In genomic region chr7:19579751-19580150, GRCm38 (mm10) we compare ENCODE assay signal across 27 mouse cellular contexts. TPM values are rescaled to one million over a fixed set of nuclear protein-coding genes. Genes with fewer than 3 reads are reported as not detected.
DNase-seq lines count a peak whose midpoint lies in the region; ATAC-seq and TF ChIP-seq lines count a peak whose summit lies in the region.
"Had no signal": no experiment of that assay in that cellular context is flagged by ENCODE, and none has a peak within 500 bp of the region (broad histone marks: within the 10 kb centered on the region; RNA-seq: fewer than 3 reads in every experiment).

No protein-coding gene starts in this region.

- no peak for DNase-seq in hindbrain, embryonic 11.5 days (ENCODE audit: low spot score)
- no peak for DNase-seq in midbrain, embryonic 10.5 days (ENCODE audit: low spot score)
- no peak for DNase-seq in stomach, postnatal 0 days (ENCODE audit: low spot score)
- no peak for DNase-seq in kidney, adult 8-10 months
- DNase-seq: adrenal gland, postnatal 10 days; B cell, adult 2 months; cerebellum, adult 11 months; cerebellum, postnatal 10 days; gastrocnemius, postnatal 14 days; heart, postnatal 10 days; kidney, postnatal 25 days; spleen, adult 18-20 months; thymus, adult 18-20 months; thymus, postnatal 25 days had no signal

- TF ChIP-seq POLR2A in bone marrow, adult 2 months (IDR thresholded peaks at IDR 0.05; ENCODE audit: borderline replicate concordance, control insufficient read depth, low read depth, low read length), result no peak

- H3K36me3 ChIP-seq in hindbrain, embryonic 11.5 days (ENCODE audit: control insufficient read depth, insufficient read depth, low read length), result peaks cover 19% of the 10 kb centered on the region
- H3K36me3 ChIP-seq in hindbrain, embryonic 13.5 days, result peaks cover 53% of the 10 kb centered on the region
- H3K36me3 ChIP-seq in midbrain, embryonic 15.5 days (replicated peaks), result peaks cover 34% of the 10 kb centered on the region
- H3K36me3 ChIP-seq in midbrain, embryonic 10.5 days, result peaks cover 53% of the 10 kb centered on the region
- H3K36me3 ChIP-seq in stomach, postnatal 0 days (ENCODE audit: control insufficient read depth, insufficient read depth, low read length), result peaks cover 14% of the 10 kb centered on the region

- no peaks in the 10 kb centered on the region for H3K9me3 ChIP-seq in hindbrain, embryonic 11.5 days (ENCODE audit: control insufficient read depth, low read length)
- no peaks in the 10 kb centered on the region for H3K9me3 ChIP-seq in hindbrain, embryonic 13.5 days
- H3K9me3 ChIP-seq in midbrain, embryonic 15.5 days, result no peaks in the 10 kb centered on the region
- no peaks in the 10 kb centered on the region for H3K9me3 ChIP-seq in midbrain, embryonic 10.5 days (replicated peaks)
- no peaks in the 10 kb centered on the region for H3K9me3 ChIP-seq in stomach, postnatal 0 days (ENCODE audit: control insufficient read depth, low read length)
- H3K9me3 ChIP-seq: embryonic facial prominence, embryonic 15.5 days; forebrain, embryonic 12.5 days; heart, embryonic 13.5 days; limb, embryonic 13.5 days; lung, embryonic 15.5 days; megakaryocyte, embryonic 14.5 days had no signal

- TF ChIP-seq EP300 in stomach, postnatal 0 days (optimal IDR thresholded peaks at IDR 0.05), result no peak

- WGBS in hindbrain, embryonic 11.5 days, result 84% methylated on average over 10 of the region's 10 CpGs
- WGBS in hindbrain, embryonic 13.5 days, result 81% methylated on average over 10 of the region's 10 CpGs
- WGBS in midbrain, embryonic 15.5 days, result 84% methylated on average over 10 of the region's 10 CpGs
- WGBS in midbrain, embryonic 10.5 days, result 82% methylated on average over 10 of the region's 10 CpGs
- WGBS in bone marrow, adult 2 months, result 91% methylated on average over 10 of the region's 10 CpGs
- WGBS in stomach, postnatal 0 days, result 87% methylated on average over 10 of the region's 10 CpGs

- no peak for ATAC-seq in hindbrain, embryonic 11.5 days (ENCODE audit: low FRiP score)
- ATAC-seq in hindbrain, embryonic 13.5 days (ENCODE audit: low FRiP score), result no peak
- 0 out of 2 replicates have a peak, but pooled peaks have one; percentile 12 for ATAC-seq in midbrain, embryonic 15.5 days (replicated peaks)
- ATAC-seq in stomach, postnatal 0 days (ENCODE audit: low FRiP score, low TSS enrichment), result no peak
- ATAC-seq: intestine, embryonic 16.5 days; midbrain, embryonic 16.5 days; Patski had no signal

- peaks cover 40% of the 10 kb centered on the region for H3K27me3 ChIP-seq in hindbrain, embryonic 11.5 days (ENCODE audit: control insufficient read depth, insufficient read depth, low read length)
- peaks cover 65% of the 10 kb centered on the region for H3K27me3 ChIP-seq in hindbrain, embryonic 13.5 days
- peaks cover 45% of the 10 kb centered on the region for H3K27me3 ChIP-seq in midbrain, embryonic 15.5 days (replicated peaks)
- peaks cover 61% of the 10 kb centered on the region for H3K27me3 ChIP-seq in midbrain, embryonic 10.5 days (ENCODE audit: low read depth, poor library complexity, severe bottlenecking)
- H3K27me3 ChIP-seq in stomach, postnatal 0 days (ENCODE audit: control insufficient read depth, insufficient read depth, low read length), result no peaks in the 10 kb centered on the region
- H3K27me3 ChIP-seq: megakaryocyte, embryonic 14.5 days; Patski had no signal

- no peak overlapping the region for H3K4me3 ChIP-seq in hindbrain, embryonic 11.5 days (ENCODE audit: low read depth, low read length)
- H3K4me3 ChIP-seq in hindbrain, embryonic 13.5 days, result no peak overlapping the region
- no peak overlapping the region for H3K4me3 ChIP-seq in midbrain, embryonic 15.5 days
- H3K4me3 ChIP-seq in midbrain, embryonic 10.5 days, result no peak overlapping the region
- no peak overlapping the region for H3K4me3 ChIP-seq in bone marrow, adult 2 months (replicated peaks; ENCODE audit: control insufficient read depth, low read depth, low read length)
- H3K4me3 ChIP-seq in stomach, postnatal 0 days (ENCODE audit: low read depth, low read length), result no peak overlapping the region
- H3K4me3 ChIP-seq: embryonic facial prominence, embryonic 15.5 days; forebrain, embryonic 12.5 days; heart, embryonic 13.5 days; limb, embryonic 13.5 days; lung, embryonic 15.5 days; megakaryocyte, embryonic 14.5 days had no signal

- H3K27ac ChIP-seq in hindbrain, embryonic 11.5 days (ENCODE audit: low read depth, low read length), result peak overlapping the region; percentile 10; the same call in 1 of the 2 replicates
- H3K27ac ChIP-seq in hindbrain, embryonic 13.5 days, result no peak overlapping the region
- H3K27ac ChIP-seq in midbrain, embryonic 15.5 days, result no peak overlapping the region
- H3K27ac ChIP-seq in midbrain, embryonic 10.5 days (replicated peaks), result no peak overlapping the region
- H3K27ac ChIP-seq in bone marrow, adult 2 months (ENCODE audit: control insufficient read depth, insufficient read depth, low read depth, low read length, poor library complexity), result peak overlapping the region; percentile 7; the same call in 1 of the 2 replicates
- H3K27ac ChIP-seq in stomach, postnatal 0 days (replicated peaks), result peak overlapping the region; percentile 61
- H3K27ac ChIP-seq: embryonic facial prominence, embryonic 15.5 days; forebrain, embryonic 12.5 days; heart, embryonic 13.5 days; limb, embryonic 13.5 days; lung, embryonic 15.5 days had no signal

- H3K4me1 ChIP-seq in hindbrain, embryonic 11.5 days (replicated peaks; ENCODE audit: control insufficient read depth, insufficient read depth, low read length), result peaks cover 10% of the 10 kb centered on the region; the same call in 1 of the 2 replicates
- H3K4me1 ChIP-seq in hindbrain, embryonic 13.5 days (replicated peaks), result peaks cover 11% of the 10 kb centered on the region
- H3K4me1 ChIP-seq in midbrain, embryonic 15.5 days, result peaks cover 9% of the 10 kb centered on the region
- H3K4me1 ChIP-seq in midbrain, embryonic 10.5 days, result peaks cover 15% of the 10 kb centered on the region
- H3K4me1 ChIP-seq in bone marrow, adult 2 months (ENCODE audit: control insufficient read depth, insufficient read depth, low read length), result peaks cover 2% of the 10 kb centered on the region
- peaks cover 7% of the 10 kb centered on the region for H3K4me1 ChIP-seq in stomach, postnatal 0 days (replicated peaks; ENCODE audit: control insufficient read depth, insufficient read depth)

- no peak overlapping the region for H3K4me2 ChIP-seq in hindbrain, embryonic 11.5 days (replicated peaks; ENCODE audit: low read depth, low read length)
- no peak overlapping the region for H3K4me2 ChIP-seq in hindbrain, embryonic 13.5 days
- H3K4me2 ChIP-seq in midbrain, embryonic 15.5 days, result no peak overlapping the region
- no peak overlapping the region for H3K4me2 ChIP-seq in stomach, postnatal 0 days (replicated peaks; ENCODE audit: low read depth)
- H3K4me2 ChIP-seq: embryonic facial prominence, embryonic 15.5 days; forebrain, embryonic 12.5 days; heart, embryonic 13.5 days; limb, embryonic 13.5 days; liver, embryonic 11.5 days; lung, embryonic 15.5 days had no signal

- no peak overlapping the region for H3K9ac ChIP-seq in hindbrain, embryonic 11.5 days (ENCODE audit: low read depth, low read length)
- no peak overlapping the region for H3K9ac ChIP-seq in hindbrain, embryonic 13.5 days
- H3K9ac ChIP-seq in midbrain, embryonic 15.5 days, result no peak overlapping the region
- H3K9ac ChIP-seq in stomach, postnatal 0 days (ENCODE audit: low read length), result no peak overlapping the region
- H3K9ac ChIP-seq: embryonic facial prominence, embryonic 15.5 days; forebrain, embryonic 12.5 days; heart, embryonic 13.5 days; limb, embryonic 13.5 days; lung, embryonic 15.5 days had no signal

- no peak for TF ChIP-seq CTCF in bone marrow, adult 2 months (IDR thresholded peaks at IDR 0.05; ENCODE audit: control insufficient read depth, insufficient read depth, low read length)
- TF ChIP-seq CTCF in stomach, postnatal 0 days (IDR thresholded peaks at IDR 0.05; ENCODE audit: low read depth), result no peak

RNA-seq across cellular contexts. Expression of gene Gemin7, which starts 2.4 kb away (rescaled TPM):
- polyA plus RNA-seq in hindbrain, embryonic 11.5 days (2014; fragmentation: Nextera tagmentation; extraction: Ambion mirVana), result 161 and 173 TPM in 2 replicates
- 139 and 144 TPM in 2 replicates for polyA plus RNA-seq in hindbrain, embryonic 13.5 days (2015; fragmentation: Nextera tagmentation; extraction: Ambion mirVana)
- polyA plus RNA-seq in midbrain, embryonic 15.5 days (2015; fragmentation: Nextera tagmentation; extraction: Ambion mirVana), result 142 and 155 TPM in 2 replicates
- 177 TPM in 2 replicates for polyA plus RNA-seq in midbrain, embryonic 10.5 days (2016; fragmentation: Nextera tagmentation; extraction: Ambion mirVana)
- polyA plus RNA-seq in bone marrow, adult 2 months (2011; ENCODE audit: insufficient read depth, insufficient read length, low replicate concordance, missing spikeins), result 52.9 and 74.3 TPM in 2 replicates
- 108 and 114 TPM in 2 replicates for polyA plus RNA-seq in stomach, postnatal 0 days (2015; fragmentation: Nextera tagmentation; extraction: Ambion mirVana)

RNA-seq across cellular contexts. Expression of gene Zfp296, which starts 2.7 kb away (rescaled TPM):
- polyA plus RNA-seq in hindbrain, embryonic 11.5 days (2014; fragmentation: Nextera tagmentation; extraction: Ambion mirVana), result 0.22 and 0.38 TPM in 2 replicates
- polyA plus RNA-seq in hindbrain, embryonic 13.5 days (2015; fragmentation: Nextera tagmentation; extraction: Ambion mirVana), result 0.17 and 0.22 TPM in 2 replicates
- 0.25 and 0.26 TPM in 2 replicates for polyA plus RNA-seq in midbrain, embryonic 15.5 days (2015; fragmentation: Nextera tagmentation; extraction: Ambion mirVana)
- polyA plus RNA-seq in midbrain, embryonic 10.5 days (2016; fragmentation: Nextera tagmentation; extraction: Ambion mirVana), result 0.10 and 0.22 TPM in 2 replicates
- polyA plus RNA-seq in bone marrow, adult 2 months (2011; ENCODE audit: insufficient read depth, insufficient read length, low replicate concordance, missing spikeins), result 2.8 and 3.0 TPM in 2 replicates
- 3.7 and 5.0 TPM in 2 replicates for polyA plus RNA-seq in stomach, postnatal 0 days (2015; fragmentation: Nextera tagmentation; extraction: Ambion mirVana)

RNA-seq across cellular contexts. Expression of gene Ppp1r37, which starts 16.9 kb away (rescaled TPM):
- polyA plus RNA-seq in hindbrain, embryonic 11.5 days (2014; fragmentation: Nextera tagmentation; extraction: Ambion mirVana), result 4.2 and 5.8 TPM in 2 replicates
- polyA plus RNA-seq in hindbrain, embryonic 13.5 days (2015; fragmentation: Nextera tagmentation; extraction: Ambion mirVana), result 32.1 and 32.7 TPM in 2 replicates
- 44.0 and 48.3 TPM in 2 replicates for polyA plus RNA-seq in midbrain, embryonic 15.5 days (2015; fragmentation: Nextera tagmentation; extraction: Ambion mirVana)
- polyA plus RNA-seq in midbrain, embryonic 10.5 days (2016; fragmentation: Nextera tagmentation; extraction: Ambion mirVana), result 20.3 and 20.5 TPM in 2 replicates
- polyA plus RNA-seq in bone marrow, adult 2 months (2011; ENCODE audit: insufficient read depth, insufficient read length, low replicate concordance, missing spikeins), result 71.6 and 93.5 TPM in 2 replicates
- polyA plus RNA-seq in stomach, postnatal 0 days (2015; fragmentation: Nextera tagmentation; extraction: Ambion mirVana), result 16.5 and 21.2 TPM in 2 replicates

RNA-seq across cellular contexts. Expression of gene Clasrp, which starts 24.5 kb away (rescaled TPM):
- polyA plus RNA-seq in hindbrain, embryonic 11.5 days (2014; fragmentation: Nextera tagmentation; extraction: Ambion mirVana), result 49.8 and 50.5 TPM in 2 replicates
- polyA plus RNA-seq in hindbrain, embryonic 13.5 days (2015; fragmentation: Nextera tagmentation; extraction: Ambion mirVana), result 54.2 and 60.5 TPM in 2 replicates
- 67.2 and 69.1 TPM in 2 replicates for polyA plus RNA-seq in midbrain, embryonic 15.5 days (2015; fragmentation: Nextera tagmentation; extraction: Ambion mirVana)
- polyA plus RNA-seq in midbrain, embryonic 10.5 days (2016; fragmentation: Nextera tagmentation; extraction: Ambion mirVana), result 51.8 and 61.1 TPM in 2 replicates
- polyA plus RNA-seq in bone marrow, adult 2 months (2011; ENCODE audit: insufficient read depth, insufficient read length, low replicate concordance, missing spikeins), result 64.7 and 98.2 TPM in 2 replicates
- 19.0 and 21.5 TPM in 2 replicates for polyA plus RNA-seq in stomach, postnatal 0 days (2015; fragmentation: Nextera tagmentation; extraction: Ambion mirVana)

RNA-seq across cellular contexts. Expression of gene Relb, which starts 49.5 kb away (rescaled TPM):
- 3.7 and 3.9 TPM in 2 replicates for polyA plus RNA-seq in hindbrain, embryonic 11.5 days (2014; fragmentation: Nextera tagmentation; extraction: Ambion mirVana)
- 4.9 and 5.4 TPM in 2 replicates for polyA plus RNA-seq in hindbrain, embryonic 13.5 days (2015; fragmentation: Nextera tagmentation; extraction: Ambion mirVana)
- polyA plus RNA-seq in midbrain, embryonic 15.5 days (2015; fragmentation: Nextera tagmentation; extraction: Ambion mirVana), result 5.5 and 5.9 TPM in 2 replicates
- polyA plus RNA-seq in midbrain, embryonic 10.5 days (2016; fragmentation: Nextera tagmentation; extraction: Ambion mirVana), result 3.8 and 4.7 TPM in 2 replicates
- 6.4 and 12.0 TPM in 2 replicates for polyA plus RNA-seq in bone marrow, adult 2 months (2011; ENCODE audit: insufficient read depth, insufficient read length, low replicate concordance, missing spikeins)
- polyA plus RNA-seq in stomach, postnatal 0 days (2015; fragmentation: Nextera tagmentation; extraction: Ambion mirVana), result 7.3 and 8.7 TPM in 2 replicates

Comparison
In these comparisons a context has a peak if more than half of its experiments do, and no peak if none do; other contexts are left out.
1. H3K27ac ChIP-seq: peak in hindbrain, embryonic 11.5 days (single experiment), bone marrow, adult 2 months (single experiment) and stomach, postnatal 0 days (single experiment); none in hindbrain, embryonic 13.5 days (single experiment), midbrain, embryonic 15.5 days (single experiment) and midbrain, embryonic 10.5 days (single experiment).